Mouse (Mus musculus): ENCODE results near the gene Kank1. TPM values are rescaled to one million over a fixed set of nuclear protein-coding genes. Genes with fewer than 3 reads are reported as not detected.

Kank1 gene
- polyA plus RNA-seq, 1 experiment from 2014 or later = 23.0 TPM

DNA sequence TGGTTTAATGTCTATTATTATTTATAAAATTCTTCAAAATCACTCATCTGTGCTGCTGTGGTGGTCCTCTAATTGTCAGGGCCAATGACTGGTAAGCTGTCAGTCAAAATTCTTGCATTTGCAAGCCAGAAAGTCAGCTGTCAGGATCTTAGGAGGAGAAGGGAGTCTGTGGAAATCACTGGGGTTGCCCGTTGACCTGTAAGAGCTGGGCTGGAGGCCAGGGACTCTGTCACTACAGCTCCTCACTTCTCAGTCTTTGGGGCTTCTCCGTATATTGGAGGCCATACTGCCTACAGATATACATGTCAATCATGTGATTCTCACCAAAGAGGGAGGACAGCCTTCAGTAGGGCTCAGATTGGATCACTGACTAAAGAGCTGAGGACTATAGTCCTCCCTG is 16.2 kb upstream of the Kank1 start:
- Histone ChIP-seq H3K4me3 (ENCODE audit: low read length) (no peak overlapping the region), H3K9ac (ENCODE audit: low read depth, low read length) (no peak overlapping the region), H3K27me3 (ENCODE audit: control insufficient read depth, insufficient read depth, low read length) (no peaks in the 10 kb centered on the region), H3K36me3 (ENCODE audit: control insufficient read depth, insufficient read depth, low read length) (no peaks in the 10 kb centered on the region), H3K9me3 (ENCODE audit: control insufficient read depth, low read length) (no peaks in the 10 kb centered on the region), H3K4me1 (ENCODE audit: control insufficient read depth, insufficient read depth, low read length) (0 out of 2 replicates have a peak, but pooled peaks cover 6% of the 10 kb centered on the region), H3K27ac (ENCODE audit: low read depth, low read length) (no peak overlapping the region), H3K4me2 (replicated peaks; ENCODE audit: low read depth, low read length) (no peak overlapping the region)
- WGBS = 49% methylated on average over 2 of the region's 2 CpGs
- no peak for ATAC-seq (ENCODE audit: low FRiP score, low TSS enrichment)

DNA sequence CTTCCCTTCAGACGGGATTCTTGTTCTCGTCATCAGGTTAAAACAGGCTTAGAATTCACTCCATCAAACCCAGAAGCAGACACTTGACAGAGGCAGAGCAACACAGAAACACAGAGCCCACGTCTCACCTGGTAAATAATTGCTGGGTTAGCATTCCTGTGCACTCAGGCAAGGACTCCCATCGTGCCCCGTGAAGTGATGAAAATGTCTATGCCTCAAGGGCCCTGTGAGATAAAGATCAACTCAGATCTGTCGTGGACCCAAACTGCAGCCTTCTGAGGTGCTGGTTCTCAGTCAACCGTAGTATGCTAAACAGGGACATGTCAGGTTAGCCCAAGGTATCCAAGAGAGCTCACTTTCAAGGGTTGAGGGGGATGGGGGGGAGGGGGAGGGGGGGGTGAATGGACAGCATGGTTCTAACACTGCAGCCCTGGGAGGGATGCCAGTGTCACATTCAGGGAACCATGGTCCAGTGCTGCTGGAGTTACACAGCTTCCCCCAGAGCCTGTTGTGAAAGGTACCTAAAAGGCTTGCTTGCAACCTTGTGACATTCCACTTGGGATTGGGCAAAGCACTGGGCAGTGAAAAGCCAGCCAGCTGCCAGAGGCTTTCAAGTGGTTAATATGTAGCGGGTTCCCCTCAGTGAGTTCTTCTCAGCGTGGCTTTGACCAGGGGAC is 14.7 kb upstream of the Kank1 start:
- no peaks in the 10 kb centered on the region for H3K36me3 ChIP-seq (ENCODE audit: control insufficient read depth, insufficient read depth, low read length)
- peak; percentile 83 for ATAC-seq (ENCODE audit: low FRiP score, low TSS enrichment)
- no peak overlapping the region for H3K4me3 ChIP-seq (ENCODE audit: low read length)
- H3K4me2 ChIP-seq (replicated peaks; ENCODE audit: low read depth, low read length) = no peak overlapping the region
- 0 out of 2 replicates have a peak, but pooled peaks cover 2% of the 10 kb centered on the region for H3K4me1 ChIP-seq (ENCODE audit: control insufficient read depth, insufficient read depth, low read length)
- H3K27me3 ChIP-seq (ENCODE audit: control insufficient read depth, insufficient read depth, low read length) = no peaks in the 10 kb centered on the region
- 50% methylated on average over 9 of the region's 9 CpGs for WGBS
- no peaks in the 10 kb centered on the region for H3K9me3 ChIP-seq (ENCODE audit: control insufficient read depth, low read length)
- 0 out of 2 replicates have a peak overlapping the region, but pooled peaks have one; percentile 78 for H3K27ac ChIP-seq (ENCODE audit: low read depth, low read length)
- no peak overlapping the region for H3K9ac ChIP-seq (ENCODE audit: low read depth, low read length)

DNA sequence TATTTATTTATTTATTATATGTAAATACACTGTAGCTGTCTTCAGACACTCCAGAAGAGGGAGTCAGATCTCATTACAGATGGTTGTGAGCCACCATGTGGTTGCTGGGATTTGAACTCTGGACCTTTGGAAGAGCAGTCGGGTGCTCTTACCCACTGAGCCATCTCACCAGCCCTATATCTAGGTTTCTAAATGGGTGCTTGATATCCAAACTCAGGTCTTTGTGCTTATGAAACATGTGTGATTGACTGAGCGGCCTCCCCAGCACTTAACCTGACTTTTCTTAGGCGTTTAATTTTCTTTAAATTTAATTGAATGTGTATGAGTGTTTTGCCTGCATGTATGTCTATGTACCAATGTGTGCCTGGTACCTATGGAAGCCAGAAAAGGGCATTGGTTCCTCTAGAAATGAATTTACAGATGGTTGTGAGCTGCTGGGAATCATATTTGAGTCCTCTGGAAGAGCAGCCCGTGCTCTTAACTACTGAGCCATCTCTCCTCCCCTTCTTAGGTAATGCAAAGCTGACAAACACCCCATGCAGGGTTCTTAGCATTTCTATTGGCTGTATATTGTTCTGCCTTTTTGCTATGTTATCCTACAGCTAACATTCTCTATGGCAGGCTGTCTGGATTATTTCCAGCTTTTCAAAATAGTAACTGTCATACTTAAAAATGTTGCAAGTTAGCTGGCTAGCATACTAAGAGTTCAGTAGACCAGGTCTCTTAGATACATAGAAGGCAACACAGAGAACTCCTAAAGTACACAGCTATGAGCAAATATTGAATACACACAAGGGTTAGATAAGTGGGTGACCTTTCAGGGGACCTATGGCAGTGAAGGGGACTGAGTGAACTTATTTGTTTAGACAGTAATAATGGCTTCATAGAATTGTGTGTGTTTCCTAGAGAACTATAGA is 6.5 kb upstream of the Kank1 start:
- Histone ChIP-seq H3K36me3 (ENCODE audit: control insufficient read depth, insufficient read depth, low read length) (no peaks in the 10 kb centered on the region), H3K9me3 (ENCODE audit: control insufficient read depth, low read length) (no peaks in the 10 kb centered on the region), H3K4me2 (replicated peaks; ENCODE audit: low read depth, low read length) (no peak overlapping the region), H3K4me1 (ENCODE audit: control insufficient read depth, insufficient read depth, low read length) (no peaks in the 10 kb centered on the region), H3K27me3 (ENCODE audit: control insufficient read depth, insufficient read depth, low read length) (no peaks in the 10 kb centered on the region), H3K27ac (ENCODE audit: low read depth, low read length) (no peak overlapping the region), H3K4me3 (ENCODE audit: low read length) (no peak overlapping the region), H3K9ac (ENCODE audit: low read depth, low read length) (no peak overlapping the region)
- WGBS = 86% methylated on average over 4 of the region's 4 CpGs
- ATAC-seq (ENCODE audit: low FRiP score, low TSS enrichment) = no peak

DNA sequence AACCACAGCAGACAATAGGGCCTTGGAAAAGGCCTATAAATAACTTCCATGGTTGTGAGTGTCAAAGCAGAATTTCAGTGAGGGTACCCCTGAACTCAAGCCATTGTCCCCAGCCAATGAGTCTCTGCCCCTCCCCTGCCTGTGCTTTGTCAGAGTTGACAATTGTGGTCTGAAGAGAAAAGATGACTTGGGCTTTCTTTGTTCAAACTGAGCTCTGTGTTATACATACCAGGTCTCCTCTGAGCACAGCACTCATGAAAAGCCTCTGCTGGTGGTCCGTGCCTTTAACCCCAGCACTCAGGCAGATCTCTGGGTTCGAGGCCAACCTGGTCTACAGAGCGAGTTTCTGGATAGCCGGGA is 5.8 kb upstream of the Kank1 start:
- 76% methylated on average over 4 of the region's 4 CpGs for WGBS
- Histone ChIP-seq H3K27me3 (ENCODE audit: control insufficient read depth, insufficient read depth, low read length) (no peaks in the 10 kb centered on the region), H3K4me1 (ENCODE audit: control insufficient read depth, insufficient read depth, low read length) (no peaks in the 10 kb centered on the region), H3K27ac (ENCODE audit: low read depth, low read length) (no peak overlapping the region), H3K9me3 (ENCODE audit: control insufficient read depth, low read length) (no peaks in the 10 kb centered on the region), H3K9ac (ENCODE audit: low read depth, low read length) (no peak overlapping the region), H3K4me2 (replicated peaks; ENCODE audit: low read depth, low read length) (no peak overlapping the region), H3K4me3 (ENCODE audit: low read length) (no peak overlapping the region), H3K36me3 (ENCODE audit: control insufficient read depth, insufficient read depth, low read length) (no peaks in the 10 kb centered on the region)
- no peak for ATAC-seq (ENCODE audit: low FRiP score, low TSS enrichment)

DNA sequence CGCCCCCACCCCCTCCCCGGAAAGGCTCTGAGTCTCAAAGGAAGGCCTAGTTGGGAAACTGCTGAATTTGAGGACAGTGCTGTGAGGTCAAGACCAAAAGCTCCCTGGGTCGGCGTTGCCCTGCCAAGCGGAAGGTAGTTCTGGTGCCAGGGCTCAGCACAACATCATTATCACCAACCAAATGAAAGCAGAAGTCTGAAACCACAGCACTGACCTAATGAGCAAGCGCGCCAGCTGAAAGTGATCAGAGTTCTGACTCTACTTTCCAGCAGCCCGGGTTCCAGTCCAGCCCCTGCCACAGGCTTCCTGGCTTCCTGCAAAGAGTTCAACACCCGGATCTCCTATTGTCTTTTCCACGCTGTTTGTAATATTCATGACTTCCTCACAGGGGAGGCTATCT is 4.7 kb upstream of the Kank1 start:
- Histone ChIP-seq H3K27ac (ENCODE audit: low read depth, low read length) (no peak overlapping the region), H3K9me3 (ENCODE audit: control insufficient read depth, low read length) (no peaks in the 10 kb centered on the region), H3K4me1 (ENCODE audit: control insufficient read depth, insufficient read depth, low read length) (no peaks in the 10 kb centered on the region), H3K27me3 (ENCODE audit: control insufficient read depth, insufficient read depth, low read length) (0 out of 2 replicates have a peak, but pooled peaks cover 1% of the 10 kb centered on the region), H3K9ac (ENCODE audit: low read depth, low read length) (no peak overlapping the region), H3K36me3 (ENCODE audit: control insufficient read depth, insufficient read depth, low read length) (no peaks in the 10 kb centered on the region), H3K4me3 (ENCODE audit: low read length) (no peak overlapping the region), H3K4me2 (replicated peaks; ENCODE audit: low read depth, low read length) (no peak overlapping the region)
- ATAC-seq (ENCODE audit: low FRiP score, low TSS enrichment) = no peak
- WGBS = 61% methylated on average over 10 of the region's 10 CpGs

DNA sequence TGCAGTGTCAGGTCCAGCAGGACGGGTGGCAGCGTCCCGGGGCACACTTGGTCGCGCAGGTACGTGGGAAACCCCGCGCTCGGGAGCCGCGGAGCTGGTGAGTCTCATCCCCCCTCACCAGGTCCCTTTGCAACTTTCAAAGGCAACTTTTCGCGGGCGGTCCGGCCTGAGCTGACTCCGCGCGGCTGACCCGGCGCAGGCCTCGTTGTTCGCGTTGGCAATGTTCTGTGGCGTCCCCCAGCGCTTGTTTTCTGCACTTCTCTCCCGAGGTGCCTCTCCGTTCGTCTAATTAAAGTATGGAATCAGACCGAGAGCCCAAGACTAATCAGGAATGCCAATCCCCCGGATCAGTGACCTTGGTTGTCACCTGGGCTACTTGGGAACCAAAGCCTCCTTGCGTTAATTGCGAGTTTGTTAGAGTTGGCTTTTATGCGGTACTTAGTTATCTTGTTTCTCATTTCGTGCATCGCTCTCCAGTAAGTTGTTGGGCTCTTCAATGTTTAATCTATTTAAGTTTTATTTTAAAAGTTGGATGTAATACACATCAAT is 791 bp downstream of the Kank1 start:
- Histone ChIP-seq H3K27me3 (ENCODE audit: control insufficient read depth, insufficient read depth, low read length) (peaks cover 12% of the 10 kb centered on the region), H3K27ac (ENCODE audit: low read depth, low read length) (peak overlapping the region; percentile 80)
- peak; percentile 61 for ATAC-seq (ENCODE audit: low FRiP score, low TSS enrichment)

DNA sequence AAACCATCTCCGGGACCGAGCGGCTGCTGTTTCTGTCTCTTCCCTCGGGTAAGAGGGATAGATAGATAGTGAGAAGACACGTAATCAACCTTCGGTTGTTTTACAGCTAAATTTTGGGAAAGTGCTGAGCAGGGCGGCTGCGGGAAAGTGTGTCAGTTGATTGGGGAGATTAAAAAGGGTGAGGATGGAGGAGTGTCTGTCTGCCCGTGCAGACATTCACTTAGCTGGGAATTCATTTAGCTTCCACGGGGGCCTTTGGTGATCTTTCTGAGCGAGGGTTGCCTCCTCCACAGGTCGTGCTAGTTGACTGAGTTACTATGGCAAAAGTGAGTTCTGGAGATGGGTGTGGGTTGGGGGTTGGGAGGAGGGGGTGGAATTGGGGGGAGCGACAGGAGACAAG is 1.3 kb downstream of the Kank1 start:
- ATAC-seq (ENCODE audit: low FRiP score, low TSS enrichment) = no peak
- 2% methylated on average over 13 of the region's 13 CpGs for WGBS
- peaks cover 12% of the 10 kb centered on the region for H3K27me3 ChIP-seq (ENCODE audit: control insufficient read depth, insufficient read depth, low read length)
- no peaks in the 10 kb centered on the region for H3K4me1 ChIP-seq (ENCODE audit: control insufficient read depth, insufficient read depth, low read length)
- peak overlapping the region; percentile 66; the same call in 1 of the 2 replicates for H3K9ac ChIP-seq (ENCODE audit: low read depth, low read length)
- H3K27ac ChIP-seq (ENCODE audit: low read depth, low read length) = no peak overlapping the region
- H3K36me3 ChIP-seq (ENCODE audit: control insufficient read depth, insufficient read depth, low read length) = no peaks in the 10 kb centered on the region
- H3K4me2 ChIP-seq (replicated peaks; ENCODE audit: low read depth, low read length) = peak overlapping the region; percentile 91
- peak overlapping the region; percentile 75 for H3K4me3 ChIP-seq (ENCODE audit: low read length)
- no peaks in the 10 kb centered on the region for H3K9me3 ChIP-seq (ENCODE audit: control insufficient read depth, low read length)

More for the DNA sequence above, 791 bp downstream of the Kank1 start:
- H3K4me2 ChIP-seq (replicated peaks; ENCODE audit: low read depth, low read length) = peak overlapping the region; percentile 91
- no peaks in the 10 kb centered on the region for H3K4me1 ChIP-seq (ENCODE audit: control insufficient read depth, insufficient read depth, low read length)
- no peaks in the 10 kb centered on the region for H3K9me3 ChIP-seq (ENCODE audit: control insufficient read depth, low read length)
- no peaks in the 10 kb centered on the region for H3K36me3 ChIP-seq (ENCODE audit: control insufficient read depth, insufficient read depth, low read length)
- peak overlapping the region; percentile 75 for H3K4me3 ChIP-seq (ENCODE audit: low read length)
- under 1% methylated on average over 35 of the region's 35 CpGs for WGBS
- H3K9ac ChIP-seq (ENCODE audit: low read depth, low read length) = peak overlapping the region; percentile 66

DNA sequence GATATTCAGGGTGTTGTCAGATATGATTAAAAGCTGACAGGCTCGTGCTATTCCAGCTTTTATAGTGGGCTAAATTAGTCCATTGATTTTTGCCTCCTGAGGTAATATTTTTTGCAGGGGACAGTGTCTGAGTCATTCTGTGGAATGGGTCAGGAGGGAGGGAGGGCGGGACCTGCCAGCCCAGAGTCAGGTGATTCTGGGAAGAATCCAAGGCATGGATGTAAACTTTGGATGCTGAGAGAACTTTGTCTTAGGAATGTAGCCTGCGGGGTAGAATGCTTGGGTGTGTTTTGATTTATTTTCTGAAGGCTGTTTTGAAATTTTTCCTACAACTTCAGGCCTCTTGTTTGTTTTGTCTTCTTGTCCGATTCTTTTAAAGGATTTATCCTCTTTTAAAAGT is 6.8 kb downstream of the Kank1 start:
- Histone ChIP-seq H3K4me2 (replicated peaks; ENCODE audit: low read depth, low read length) (no peak overlapping the region), H3K36me3 (ENCODE audit: control insufficient read depth, insufficient read depth, low read length) (no peaks in the 10 kb centered on the region), H3K27me3 (ENCODE audit: control insufficient read depth, insufficient read depth, low read length) (peaks cover 3% of the 10 kb centered on the region; the same call in 1 of the 2 replicates), H3K9ac (ENCODE audit: low read depth, low read length) (no peak overlapping the region), H3K9me3 (ENCODE audit: control insufficient read depth, low read length) (no peaks in the 10 kb centered on the region), H3K4me3 (ENCODE audit: low read length) (no peak overlapping the region), H3K4me1 (ENCODE audit: control insufficient read depth, insufficient read depth, low read length) (no peaks in the 10 kb centered on the region), H3K27ac (ENCODE audit: low read depth, low read length) (no peak overlapping the region)
- ATAC-seq (ENCODE audit: low FRiP score, low TSS enrichment) = no peak
- WGBS = 74% methylated on average over 4 of the region's 4 CpGs

DNA sequence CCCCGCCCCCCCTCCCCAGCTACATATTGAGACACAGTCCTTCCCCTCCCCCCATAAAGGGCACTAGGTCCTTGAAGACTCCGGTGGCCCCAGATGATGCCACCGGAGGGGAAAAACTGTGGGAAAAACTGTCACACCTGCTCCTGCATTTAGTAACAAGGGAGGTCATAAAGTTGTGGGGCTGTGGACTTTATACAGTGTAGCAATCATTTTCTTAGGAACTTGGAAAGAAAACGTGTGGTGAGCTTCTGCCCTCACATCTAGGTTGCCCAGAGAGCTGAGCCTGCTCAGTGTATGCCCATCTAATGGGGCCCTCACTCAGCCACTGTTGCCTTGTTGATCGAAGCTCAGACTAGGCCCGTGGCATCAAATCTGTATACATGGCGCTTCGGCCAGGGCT is 9.3 kb downstream of the Kank1 start:
- no peak for ATAC-seq (ENCODE audit: low FRiP score, low TSS enrichment)
- H3K4me2 ChIP-seq (replicated peaks; ENCODE audit: low read depth, low read length) = no peak overlapping the region

More for the DNA sequence above, 9.3 kb downstream of the Kank1 start:
- WGBS = 87% methylated on average over 8 of the region's 8 CpGs
- Histone ChIP-seq H3K9ac (ENCODE audit: low read depth, low read length) (no peak overlapping the region), H3K4me1 (ENCODE audit: control insufficient read depth, insufficient read depth, low read length) (no peaks in the 10 kb centered on the region), H3K4me3 (ENCODE audit: low read length) (no peak overlapping the region), H3K36me3 (ENCODE audit: control insufficient read depth, insufficient read depth, low read length) (no peaks in the 10 kb centered on the region), H3K27ac (ENCODE audit: low read depth, low read length) (no peak overlapping the region), H3K9me3 (ENCODE audit: control insufficient read depth, low read length) (no peaks in the 10 kb centered on the region), H3K27me3 (ENCODE audit: control insufficient read depth, insufficient read depth, low read length) (no peaks in the 10 kb centered on the region)
